Mouse (Mus musculus): ENCODE measurements around the gene Gm17387.

The Gm17387 gene

DNA sequence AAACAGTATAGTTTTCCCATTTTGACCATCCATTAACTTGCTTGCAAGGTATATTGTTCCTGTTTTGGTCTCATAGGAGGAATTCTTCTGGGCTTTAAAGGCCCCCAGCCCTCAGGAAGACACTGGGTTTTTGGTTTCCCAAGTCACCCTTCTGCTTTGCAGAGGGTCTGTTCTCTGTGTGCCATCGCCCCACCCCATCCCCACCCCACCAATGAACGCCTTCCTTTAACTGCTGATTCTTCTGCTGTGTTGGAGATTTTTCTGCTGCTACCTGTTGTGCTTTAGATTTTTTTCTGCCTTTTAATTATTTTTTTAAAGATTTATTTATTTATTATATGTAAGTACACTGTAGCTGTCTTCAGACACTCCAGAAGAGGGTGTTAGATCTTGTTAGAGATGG is at the start of gene Gm17387:
TSS of gene Gm17387 (plus strand) at position 301 of the 400 bp plus-strand sequence.
- DNase-seq = no peak

DNA sequence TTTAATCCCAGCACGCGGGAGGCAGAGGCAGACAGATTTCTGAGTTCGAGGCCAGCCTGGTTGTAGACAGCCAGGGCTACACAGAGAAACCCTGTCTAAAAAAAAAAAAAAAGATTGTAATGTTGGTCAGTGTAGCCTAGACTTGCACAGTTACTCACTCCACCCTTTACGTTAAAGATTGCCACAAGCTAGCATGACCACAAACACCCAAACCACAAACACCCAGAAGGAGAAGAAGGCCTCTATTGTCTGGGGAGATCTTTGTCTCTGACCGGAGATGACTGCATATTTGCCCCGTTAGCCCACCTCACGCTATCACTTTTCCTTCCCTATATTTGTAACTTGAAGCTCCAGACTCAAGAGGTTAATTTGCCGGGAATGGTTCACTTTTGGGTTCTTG is 47.2 kb upstream of the Gm17387 start:
- no peak for DNase-seq

DNA sequence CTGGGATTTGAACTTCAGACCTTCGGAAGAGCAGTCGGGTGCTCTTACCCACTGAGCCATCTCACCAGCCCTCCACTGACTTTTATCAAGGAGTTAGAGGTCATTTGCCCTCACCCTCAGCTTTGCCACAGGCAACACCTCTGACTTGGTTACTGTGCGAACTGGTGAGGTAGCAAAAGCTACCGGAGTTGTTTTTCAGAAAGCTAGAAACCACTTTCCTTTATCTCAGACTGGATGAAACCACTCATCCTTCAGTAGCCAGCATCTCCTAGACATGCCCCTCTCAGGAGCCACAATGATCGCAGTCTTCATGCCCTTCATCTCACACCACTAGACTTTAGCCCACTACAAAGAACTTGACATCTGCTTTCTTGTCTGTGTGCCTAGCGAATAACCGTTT is 46.0 kb upstream of the Gm17387 start:
- no peak for DNase-seq

DNA sequence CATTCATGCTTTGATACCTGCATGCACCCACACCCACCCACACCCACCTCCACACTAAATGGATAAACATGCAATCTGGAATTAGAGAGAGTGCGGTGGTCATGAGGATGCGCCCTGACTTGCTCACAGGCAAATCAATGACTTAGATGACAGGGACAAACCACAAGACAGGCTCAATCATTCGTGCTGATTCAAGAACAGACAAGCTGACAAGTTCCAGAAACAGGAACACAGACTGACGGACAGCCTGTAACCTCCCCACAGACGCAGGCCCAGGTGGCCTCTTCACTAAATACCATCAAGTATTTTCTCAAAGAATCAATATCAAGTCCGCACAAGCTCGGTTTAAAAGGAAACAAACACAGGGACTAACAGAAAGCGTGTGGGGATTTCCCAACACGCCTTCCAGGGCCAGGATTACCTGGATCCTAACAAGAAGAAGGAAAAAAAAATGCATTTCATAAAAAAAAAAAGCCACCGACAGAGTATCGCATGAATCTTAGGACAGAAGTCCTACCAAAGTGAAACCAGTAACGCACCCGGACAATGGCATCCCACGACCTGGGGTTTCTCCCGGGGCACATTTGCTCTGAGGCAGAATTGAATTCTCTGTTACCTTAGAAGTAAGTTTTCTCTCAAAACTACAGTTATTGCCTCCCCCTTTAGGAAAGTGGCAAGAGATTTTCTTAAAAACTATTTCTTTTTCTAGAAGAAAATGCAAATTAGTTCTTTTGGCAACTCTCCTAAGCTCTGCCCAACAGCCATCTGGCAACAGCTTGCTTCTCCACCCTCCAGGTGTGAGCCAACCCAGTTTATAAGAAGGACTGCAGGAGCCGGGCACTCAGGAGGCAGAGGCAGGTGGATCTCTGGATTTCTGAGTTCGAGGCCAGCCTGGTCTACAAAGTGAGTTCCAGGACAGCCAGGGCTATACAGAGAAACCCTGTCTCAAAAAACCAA is 41.5 kb upstream of the Gm17387 start:
- DNase-seq = no peak

DNA sequence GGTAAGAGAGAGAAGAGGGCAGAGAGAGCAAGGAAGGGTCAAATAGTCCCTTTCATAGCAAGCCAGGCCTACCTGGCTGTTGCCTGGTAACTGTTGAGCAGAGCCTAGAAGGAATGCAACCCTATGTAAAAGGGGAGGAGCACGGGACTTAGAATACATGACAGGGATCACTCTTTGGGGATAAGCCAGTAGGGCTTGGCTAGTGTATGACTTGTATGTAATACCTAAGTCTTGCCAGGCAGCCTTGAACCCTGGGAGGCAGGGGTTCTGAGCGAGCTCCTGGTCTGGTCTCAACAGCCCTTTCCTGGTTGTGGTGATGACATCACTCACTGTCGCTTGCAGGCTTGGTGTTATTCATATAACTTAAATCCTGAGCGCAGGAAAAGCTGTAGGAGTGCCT is 39.9 kb upstream of the Gm17387 start:
- DNase-seq = no peak

DNA sequence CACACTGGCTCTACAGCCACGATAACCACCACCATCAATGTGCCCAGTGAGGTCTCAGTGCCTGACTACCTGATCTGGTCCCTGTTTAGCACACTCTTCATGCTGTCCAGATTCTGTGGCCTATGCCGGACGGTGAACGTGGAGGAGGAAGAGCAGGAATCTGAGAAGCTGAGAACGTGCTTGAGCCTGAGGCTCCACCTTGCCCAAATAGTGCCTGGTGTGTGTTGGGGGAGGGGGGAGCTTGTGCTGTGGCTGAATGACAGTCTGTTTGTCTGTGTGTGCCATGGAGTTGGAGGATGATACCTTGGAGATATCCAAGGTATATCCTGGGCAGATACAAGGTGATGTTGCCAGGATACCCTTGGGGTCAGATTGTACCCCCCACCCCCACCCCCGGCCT is 38.7 kb upstream of the Gm17387 start:
- DNase-seq = no peak

DNA sequence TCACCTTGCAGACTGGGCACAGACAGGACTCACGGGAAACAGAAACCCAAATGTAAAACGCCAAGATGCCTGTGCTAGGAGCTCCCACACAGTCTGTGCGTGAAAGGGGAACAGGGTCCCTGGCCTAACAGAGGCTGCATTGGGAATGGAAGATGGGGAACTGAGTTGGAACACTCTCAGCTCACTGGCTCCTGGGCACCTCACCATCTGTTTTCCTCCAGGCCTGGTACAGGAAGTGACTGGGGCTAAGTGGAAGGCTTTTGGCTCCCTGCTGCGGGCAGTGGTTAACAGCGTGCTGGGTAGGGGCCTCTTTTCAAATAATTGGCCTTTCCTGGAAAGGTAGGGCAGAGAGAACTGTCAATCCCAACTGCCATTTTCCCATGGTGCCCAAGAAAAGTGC is 38.3 kb upstream of the Gm17387 start:
- DNase-seq = no peak

DNA sequence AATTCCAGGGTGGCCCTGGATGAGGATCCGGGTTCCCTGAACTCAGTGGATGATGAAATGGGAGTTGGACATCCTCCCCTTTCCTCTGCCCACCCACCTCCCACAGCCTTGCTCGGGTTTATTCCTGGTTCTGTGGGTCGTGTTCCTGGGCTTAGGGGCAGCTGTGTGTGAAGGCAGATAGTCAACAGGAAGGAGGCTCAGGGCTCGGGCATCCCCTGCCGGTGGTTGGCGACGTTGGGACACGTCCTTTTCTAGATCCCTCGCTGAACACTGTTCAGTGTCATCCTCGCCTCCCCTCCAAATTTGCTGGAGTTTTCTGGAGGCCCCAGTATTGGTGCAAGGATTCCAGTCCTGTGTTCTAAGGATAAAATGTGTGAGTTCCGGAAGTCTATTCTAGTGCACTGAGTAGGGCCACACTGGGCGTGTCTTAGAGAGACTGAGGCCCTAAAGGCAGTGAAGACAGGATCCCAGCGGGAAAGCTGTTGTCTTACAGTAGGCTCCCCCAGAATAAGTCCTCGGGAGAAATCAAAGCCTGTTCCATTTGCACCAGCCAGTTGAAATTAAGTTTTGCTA is 37.7 kb upstream of the Gm17387 start:
- DNase-seq = no peak

DNA sequence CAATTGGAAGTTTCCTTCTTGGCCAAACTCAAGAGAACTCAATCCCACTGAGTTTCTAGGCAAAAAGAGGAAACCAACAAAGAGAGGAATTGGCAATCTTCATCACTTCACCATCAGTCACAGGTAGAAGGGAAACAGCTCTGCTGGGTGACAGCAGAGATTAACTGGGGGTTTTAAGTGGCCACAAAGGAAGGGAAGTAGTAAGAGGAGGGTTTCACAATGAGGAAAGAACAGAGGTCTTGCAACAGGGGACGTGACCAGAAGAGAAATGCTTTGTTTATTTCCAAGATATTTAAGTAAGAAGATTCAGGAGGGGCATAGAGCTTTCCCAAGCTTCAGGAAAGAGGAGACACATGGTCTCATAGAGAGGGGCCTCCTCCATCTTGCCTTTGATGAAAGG is 31.1 kb upstream of the Gm17387 start:
- no peak for DNase-seq

DNA sequence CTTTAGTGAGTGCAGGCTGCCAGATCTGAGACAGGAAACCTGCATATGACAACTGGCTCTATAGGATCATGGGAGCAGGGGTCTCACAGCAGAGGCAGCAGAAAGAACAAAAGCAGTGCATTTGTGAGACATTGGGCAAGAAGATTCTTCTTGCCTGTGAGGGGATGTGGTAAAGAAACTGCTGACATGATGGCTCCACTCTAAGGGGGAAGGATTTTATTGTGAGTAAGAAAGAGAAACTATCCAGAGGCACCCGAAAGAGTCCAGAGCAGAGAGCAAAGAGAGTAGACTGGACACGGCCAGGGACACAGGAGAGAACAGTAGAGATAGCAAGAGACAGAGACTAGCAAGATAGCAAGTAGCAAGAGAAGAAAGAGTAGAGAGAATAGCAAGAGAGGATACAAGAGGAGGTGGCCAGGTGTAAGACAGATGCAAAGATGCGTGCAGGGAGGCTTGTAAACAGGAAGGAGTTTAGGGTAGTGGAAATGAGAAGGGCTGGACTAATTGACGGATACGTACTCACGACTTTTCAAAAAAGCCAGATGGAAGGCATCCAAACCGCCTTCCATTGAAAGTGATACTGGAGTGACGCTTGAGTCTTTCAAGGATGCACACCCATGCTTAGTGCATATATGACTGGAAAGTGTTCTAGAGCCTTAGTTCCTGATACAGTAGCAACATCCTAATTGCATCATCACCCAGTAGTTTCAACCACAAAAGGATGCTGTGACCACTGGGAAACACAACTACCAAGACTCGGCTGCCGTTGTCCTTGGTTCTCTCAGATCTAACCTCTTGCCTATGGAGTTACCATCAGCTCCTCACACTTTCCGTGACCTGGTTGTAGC is 29.9 kb upstream of the Gm17387 start:
- DNase-seq = no peak

DNA sequence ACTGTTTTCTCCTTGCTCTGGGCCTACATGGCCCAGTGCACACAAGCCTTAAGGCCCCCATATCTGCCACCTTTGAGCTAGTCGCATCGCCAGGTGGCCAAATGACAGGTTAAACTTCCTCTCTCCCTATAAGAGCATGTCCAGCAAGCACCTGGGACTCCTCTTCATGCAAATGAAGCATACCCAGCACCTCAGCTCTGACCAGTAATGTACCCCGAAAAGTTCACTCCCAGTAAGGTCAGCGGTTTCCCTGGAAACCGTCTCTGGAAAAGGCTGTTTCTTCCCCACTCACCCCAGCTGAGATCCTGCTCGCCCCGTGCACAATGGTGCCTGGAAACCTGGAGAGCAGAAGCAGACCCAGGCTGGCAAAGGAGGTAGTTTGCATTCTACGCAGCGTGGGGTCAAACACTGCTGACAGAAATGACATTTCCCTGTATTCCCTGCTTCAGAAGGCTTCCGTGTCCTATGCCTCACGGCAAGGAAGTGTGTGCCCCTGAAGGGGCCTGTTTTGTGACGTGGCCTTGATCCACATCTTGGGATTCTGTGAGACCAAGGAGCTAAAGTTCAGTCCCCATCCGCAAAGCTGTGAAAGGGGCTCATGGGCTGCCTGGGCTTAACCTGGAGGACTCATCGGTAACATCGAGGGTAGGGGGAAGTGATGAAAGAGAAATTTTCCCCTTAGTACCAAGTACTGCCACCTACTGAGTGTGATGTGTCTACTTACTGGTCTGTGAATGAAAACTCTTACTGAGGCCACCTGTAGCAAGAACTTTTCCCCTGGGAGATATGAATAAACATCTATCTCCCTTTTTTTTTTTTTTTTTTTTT is 27.8 kb upstream of the Gm17387 start:
- DNase-seq = no peak

DNA sequence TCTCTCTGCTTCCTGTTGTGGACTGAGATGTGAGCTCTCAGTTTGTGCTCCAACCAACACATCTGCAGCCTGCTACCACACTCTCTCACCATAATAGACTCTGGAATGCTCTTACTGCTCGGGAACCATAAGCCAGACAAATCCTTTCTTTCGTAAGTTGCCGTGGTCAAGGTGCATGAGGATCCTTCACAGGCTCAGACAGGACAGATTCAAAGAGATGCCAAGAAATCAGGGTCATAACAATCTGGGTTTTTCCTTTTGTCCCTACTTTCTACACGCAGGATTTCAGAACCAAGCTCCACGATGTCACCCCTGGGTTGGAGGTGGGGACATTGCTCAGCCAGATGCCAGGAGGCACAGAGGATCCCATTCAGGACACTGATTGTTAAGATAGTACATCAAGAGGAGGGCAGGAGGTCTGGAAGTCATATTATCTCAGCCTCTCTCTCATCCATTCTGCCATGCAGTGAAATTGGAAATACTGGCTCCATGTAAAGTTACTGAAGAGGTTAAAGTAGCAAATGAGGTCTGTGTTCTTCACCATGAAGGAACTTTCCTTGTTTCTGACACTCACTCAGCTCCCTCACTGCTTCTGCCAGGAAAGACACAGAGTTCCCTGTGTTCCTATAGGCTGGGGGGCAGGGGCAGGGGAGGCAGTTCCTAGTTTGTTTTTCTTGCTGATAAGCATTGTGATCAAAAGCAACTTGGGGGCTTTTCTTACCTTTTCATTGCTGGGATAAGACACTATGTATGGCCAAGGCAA is 25.5 kb upstream of the Gm17387 start:
- no peak for DNase-seq

DNA sequence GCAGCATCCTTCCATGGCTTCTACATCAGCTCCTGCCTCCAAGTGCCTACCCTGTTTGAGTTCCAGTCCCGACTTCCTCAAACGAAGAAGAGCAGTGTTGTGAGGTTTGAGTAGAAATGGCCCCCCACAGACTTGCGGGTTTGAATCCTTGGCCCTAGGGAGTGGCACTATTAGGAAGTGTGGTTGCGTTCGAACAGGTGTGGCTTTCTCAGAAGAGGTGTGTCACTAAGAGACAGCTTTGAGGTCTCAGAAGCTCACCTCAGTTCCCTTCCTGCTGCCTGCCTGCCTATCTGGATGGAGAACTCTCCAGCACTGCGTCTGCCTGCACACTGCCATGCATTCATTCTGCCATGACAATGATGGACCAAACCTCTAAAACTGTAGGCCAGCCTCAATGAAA is 22.5 kb upstream of the Gm17387 start:
- DNase-seq = no peak

DNA sequence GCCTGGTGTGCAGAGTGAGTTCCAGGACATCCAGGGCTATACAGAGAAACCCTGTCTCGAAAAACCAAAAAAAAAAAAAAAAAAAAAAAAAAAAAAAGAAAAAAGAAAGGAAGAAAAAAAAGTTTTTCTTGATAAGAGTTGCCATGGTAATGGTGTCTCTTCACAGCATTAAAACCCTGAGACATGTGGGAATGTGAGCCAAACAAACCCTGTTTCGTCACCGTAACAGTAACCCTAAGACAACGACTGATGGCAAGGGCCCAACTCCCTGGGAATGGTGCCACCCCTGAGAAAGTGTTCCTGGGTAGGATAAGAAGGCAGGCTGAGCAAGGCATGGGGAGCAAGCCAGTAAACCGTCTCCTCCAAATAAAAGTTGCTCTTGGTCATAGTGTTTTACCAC is 22.0 kb upstream of the Gm17387 start:
- DNase-seq = no peak

DNA sequence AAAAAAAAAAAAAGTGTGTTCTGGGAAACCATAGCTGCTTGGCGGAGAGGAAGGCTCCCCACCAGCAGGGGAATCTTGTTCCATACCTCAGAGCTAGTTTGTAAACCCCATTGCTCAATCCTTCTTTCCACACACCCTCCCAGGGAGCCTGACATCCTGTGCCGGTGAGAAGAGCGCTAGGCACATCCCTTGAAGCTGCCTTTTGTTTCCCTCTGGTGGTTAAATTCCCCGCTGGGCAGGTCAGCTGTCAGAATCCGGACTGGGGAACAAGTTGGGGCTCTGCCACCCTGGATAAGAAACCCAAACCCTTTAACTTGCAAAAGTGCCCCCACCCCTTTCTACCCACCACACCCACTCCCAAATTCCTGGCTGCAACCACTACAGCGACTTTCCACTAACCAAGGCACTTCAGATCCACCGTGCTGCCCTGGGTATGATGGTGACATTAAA is 20.6 kb upstream of the Gm17387 start:
- DNase-seq = peak; percentile 9

DNA sequence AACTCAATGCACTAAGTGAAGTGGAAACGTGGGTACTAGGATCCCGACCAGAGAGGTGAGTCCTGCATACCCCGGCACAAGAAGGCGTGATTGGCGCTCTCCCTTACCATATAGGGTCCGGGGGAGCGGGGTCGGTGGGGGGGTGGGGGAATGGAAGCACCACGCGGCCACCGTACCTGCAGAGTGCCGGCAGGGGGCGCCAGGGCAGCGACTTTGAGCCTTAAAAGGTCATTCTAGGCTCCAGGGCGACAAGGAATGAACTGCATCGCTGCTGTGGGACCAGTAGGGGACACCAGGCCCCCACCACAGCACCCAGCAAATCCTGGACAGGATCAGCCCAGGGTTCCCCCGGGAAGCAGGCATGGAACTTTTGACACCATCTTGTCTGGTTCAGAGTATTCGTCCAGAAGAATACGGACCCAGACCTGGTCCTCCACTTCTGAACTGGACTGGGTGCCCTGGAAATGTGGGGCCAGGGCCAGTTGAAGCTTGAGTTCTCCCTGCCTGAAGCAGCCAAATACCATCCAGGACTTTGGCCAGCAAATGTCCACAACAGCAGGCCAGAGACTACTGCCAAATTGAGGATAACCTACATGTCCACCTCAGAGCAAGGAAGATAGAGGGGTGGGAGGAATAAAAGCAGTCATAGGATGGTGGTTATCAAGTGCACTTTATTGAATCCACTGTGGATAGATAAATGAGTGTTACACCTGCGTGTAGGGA is 19.8 kb upstream of the Gm17387 start:
- DNase-seq = peak; percentile 82

DNA sequence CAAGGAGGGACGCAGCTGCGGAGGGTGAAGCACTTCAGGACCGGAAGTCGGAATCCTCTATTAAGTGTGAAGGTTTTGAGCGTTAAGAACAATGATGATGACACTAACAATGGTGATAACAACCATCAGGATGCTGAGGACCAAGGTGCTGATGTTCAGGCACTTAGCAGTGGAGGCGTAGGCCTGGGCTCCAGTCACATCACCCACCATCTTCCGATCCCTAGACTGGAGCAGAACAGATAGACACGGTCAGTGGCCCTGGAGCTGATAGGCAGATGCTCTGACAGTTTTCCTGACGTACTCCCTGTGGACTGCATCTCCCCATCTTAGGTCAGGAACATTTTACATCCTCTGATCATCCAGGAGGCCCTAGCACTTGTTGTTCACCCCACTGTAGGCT is 19.3 kb upstream of the Gm17387 start:
- DNase-seq = no peak

DNA sequence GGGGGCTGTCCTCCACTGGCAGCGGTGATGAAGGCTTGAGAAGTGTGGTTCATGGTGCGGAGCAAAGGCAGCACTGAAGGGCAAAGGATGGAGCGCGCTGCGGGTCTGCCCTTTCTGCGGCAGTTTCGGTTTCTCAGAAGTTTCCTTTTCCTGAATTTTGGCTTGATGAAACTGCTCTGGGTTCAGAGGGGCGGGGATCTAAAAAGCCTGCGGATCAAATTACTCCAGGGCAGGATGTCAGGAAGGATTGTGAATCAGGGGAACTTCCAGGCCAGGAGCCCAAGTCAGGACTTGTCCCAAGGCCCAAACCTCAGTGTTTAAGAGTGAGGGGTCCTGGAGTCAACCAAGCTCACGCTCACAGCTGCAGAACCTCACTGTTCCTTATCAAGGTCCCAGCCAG is 18.3 kb upstream of the Gm17387 start, which contains the start of gene Ifitm3:
TSS of gene Ifitm3 (minus strand) at position 178 of the 400 bp plus-strand sequence.
- DNase-seq = no peak

DNA sequence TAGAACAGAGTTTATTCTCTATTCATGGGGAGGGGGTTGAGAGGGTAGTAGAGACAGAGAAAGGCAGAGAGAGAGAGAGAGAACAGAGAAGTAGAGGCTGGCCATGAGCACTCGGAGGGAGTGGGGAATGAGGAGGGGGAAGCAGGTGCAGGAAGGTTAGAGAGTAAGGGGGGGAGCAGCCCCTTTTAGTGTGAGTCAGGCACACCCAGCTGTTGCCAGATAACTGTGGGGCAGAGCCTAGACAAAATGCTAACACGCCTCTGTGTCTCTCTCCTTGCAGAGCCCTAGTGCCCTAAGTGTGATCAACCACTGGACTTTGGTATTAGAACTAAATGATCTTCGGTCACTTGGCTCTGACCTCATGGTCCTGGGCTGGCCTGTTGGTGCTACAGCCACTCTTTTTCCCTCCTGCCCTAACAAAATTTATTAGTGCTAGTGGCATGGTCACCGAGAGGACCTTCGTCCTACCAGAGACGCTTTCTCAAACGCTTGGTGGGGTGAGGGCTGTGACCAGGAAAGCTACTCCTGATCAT is 17.6 kb upstream of the Gm17387 start:
- no peak for DNase-seq

Data from retina, postnatal 1 day (tissue).